Mouse (Mus musculus) midbrain, embryonic 15.5 days (tissue): ENCODE results near the gene Itsn1. TPM values are rescaled to one million over a fixed set of nuclear protein-coding genes. Genes with fewer than 3 reads are reported as not detected.
A peak's percentile ranks its signal among the peaks of the same experiment; 100 is the strongest.

Experiments
- ATAC-seq: fragments of 200-750 bp; cut with Nextera tagmentation; replicated peaks from 2 replicates; pipeline ENCODE4 v1.8.0; 2017; ENCODE audit warnings: moderate TSS enrichment
- H3K27ac ChIP-seq: fragments of 300-500 bp; sonication (generic); 2 replicates; pipeline ENCODE4 v1.5.1; 2015; ENCODE audit warnings: mild to moderate bottlenecking, inconsistent platforms
- H3K27me3 ChIP-seq: fragments of 300-500 bp; sonication (generic); replicated peaks from 2 replicates; pipeline ENCODE4 v1.6.1; 2015; ENCODE audit warnings: inconsistent platforms
- H3K36me3 ChIP-seq: fragments of 300-500 bp; sonication (generic); replicated peaks from 2 replicates; pipeline ENCODE4 v1.6.1; 2015; ENCODE audit warnings: inconsistent platforms
- H3K4me1 ChIP-seq: fragments of 300-500 bp; sonication (generic); 2 replicates; pipeline ENCODE4 v1.6.1; 2015; ENCODE audit warnings: inconsistent platforms
- H3K4me2 ChIP-seq: fragments of 300-500 bp; sonication (generic); 2 replicates; pipeline ENCODE4 v1.6.1; 2015; ENCODE audit warnings: inconsistent platforms, mild to moderate bottlenecking, moderate library complexity
- H3K4me3 ChIP-seq: fragments of 300-500 bp; sonication (generic); 2 replicates; pipeline ENCODE4 v1.5.1; 2015; ENCODE audit warnings: mild to moderate bottlenecking, inconsistent platforms
- H3K9ac ChIP-seq: fragments of 300-500 bp; sonication (generic); 2 replicates; pipeline ENCODE4 v1.6.1; 2015; ENCODE audit warnings: mild to moderate bottlenecking, inconsistent platforms
- H3K9me3 ChIP-seq: fragments of 300-500 bp; sonication (generic); 2 replicates; pipeline ENCODE4 v1.6.1; 2016; ENCODE audit warnings: inconsistent platforms
- WGBS: fragments of 180-500 bp; shearing (Covaris S2); methylation state at CpG from one replicate; pipeline ENCODE4 v1.1.7; 2015; ENCODE audit warnings: mixed read lengths; 5-methylcytosine and 5-hydroxymethylcytosine counted together
- polyA plus RNA-seq: library from polyadenylated mRNA; unstranded; fragments of >200 nt; fragmentation: Nextera tagmentation; extraction: Ambion mirVana; gene quantifications from 2 replicates; pipeline ENCODE4 v1.2.1, GENCODE M21; 2015

The Itsn1 gene
- polyA plus RNA-seq, 1 experiment from 2014 or later: 63.5 TPM

DNA sequence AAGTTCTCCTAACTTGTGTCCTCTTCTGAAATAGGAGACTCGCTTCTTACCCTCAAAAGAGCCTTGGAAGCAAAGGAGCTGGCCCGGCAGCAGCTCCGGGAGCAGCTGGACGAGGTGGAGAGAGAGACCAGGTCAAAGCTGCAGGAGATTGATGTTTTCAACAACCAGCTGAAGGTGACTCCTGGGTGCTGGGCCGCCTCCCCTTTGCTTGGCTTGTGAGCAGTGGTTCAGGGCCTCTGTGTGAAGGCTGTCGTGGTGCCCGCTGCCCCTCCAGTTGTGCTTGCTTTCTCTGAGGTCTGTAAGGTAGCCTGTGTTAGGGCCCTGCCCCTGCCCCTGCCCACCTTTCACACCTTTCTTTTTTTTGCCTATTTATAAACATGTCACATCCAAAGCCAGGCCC, 99.1 kb downstream of the Itsn1 start:
- H3K9me3 ChIP-seq: no peaks in the 10 kb centered on the region
- WGBS: 87% methylated on average over 7 of the region's 7 CpGs
- peaks cover 8% of the 10 kb centered on the region; the same call in 1 of the 2 replicates for H3K36me3 ChIP-seq
- H3K27me3 ChIP-seq: no peaks in the 10 kb centered on the region
- H3K9ac ChIP-seq: no peak overlapping the region
- peaks cover 4% of the 10 kb centered on the region; the same call in 1 of the 2 replicates for H3K4me1 ChIP-seq
- no peak overlapping the region for H3K27ac ChIP-seq
- no peak overlapping the region for H3K4me2 ChIP-seq
- no peak for ATAC-seq
- no peak overlapping the region for H3K4me3 ChIP-seq

DNA sequence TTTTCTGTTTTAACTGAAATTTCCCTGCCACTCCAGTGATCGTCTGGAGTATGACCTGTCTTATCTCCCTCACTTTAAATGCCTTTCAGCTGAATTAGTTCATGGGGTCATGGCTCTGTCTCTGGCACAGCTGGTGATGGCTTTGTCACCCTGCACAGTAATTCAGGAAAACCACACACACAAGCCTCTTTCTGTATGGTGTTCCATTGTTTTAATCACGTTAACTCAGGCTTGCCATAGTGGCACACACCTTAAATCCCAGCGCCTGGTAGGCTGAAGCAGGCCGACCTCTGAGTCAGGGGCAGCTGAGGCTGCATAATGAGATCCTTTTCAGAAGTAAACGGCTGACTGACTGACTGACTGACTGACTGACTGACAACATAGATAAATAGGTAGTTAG, 99.5 kb downstream of the Itsn1 start:
- peaks cover 8% of the 10 kb centered on the region; the same call in 1 of the 2 replicates for H3K36me3 ChIP-seq
- H3K27me3 ChIP-seq: no peaks in the 10 kb centered on the region
- no peak overlapping the region for H3K4me2 ChIP-seq
- no peak overlapping the region for H3K9ac ChIP-seq
- no peak for ATAC-seq
- 59% methylated on average over 5 of the region's 5 CpGs for WGBS
- H3K9me3 ChIP-seq: no peaks in the 10 kb centered on the region
- no peak overlapping the region for H3K4me3 ChIP-seq
- H3K27ac ChIP-seq: no peak overlapping the region
- H3K4me1 ChIP-seq: peaks cover 4% of the 10 kb centered on the region; the same call in 1 of the 2 replicates

DNA sequence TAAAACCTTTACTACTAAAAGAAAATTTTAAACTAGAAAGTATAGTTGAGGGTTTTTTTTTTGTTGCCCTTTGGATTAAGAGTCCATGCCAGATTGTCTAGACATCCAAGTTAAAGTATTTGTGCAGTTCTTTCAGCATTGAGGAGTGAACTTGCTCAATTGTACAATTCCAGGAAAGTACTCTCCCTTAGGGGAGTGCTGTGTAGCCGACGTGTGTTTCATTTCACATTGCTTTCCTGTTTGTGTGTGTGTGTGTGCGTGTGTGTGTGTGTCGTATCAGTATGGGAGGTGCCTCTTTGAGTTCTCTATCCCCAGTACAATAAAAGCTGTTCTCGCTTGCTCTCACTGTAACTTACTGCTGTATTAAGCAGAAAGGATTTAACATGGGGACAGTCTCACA, 100.0 kb downstream of the Itsn1 start:
- Histone ChIP-seq H3K4me2 (no peak overlapping the region), H3K4me3 (no peak overlapping the region), H3K27me3 (no peaks in the 10 kb centered on the region), H3K9me3 (no peaks in the 10 kb centered on the region), H3K9ac (no peak overlapping the region), H3K4me1 (peaks cover 4% of the 10 kb centered on the region; the same call in 1 of the 2 replicates), H3K27ac (no peak overlapping the region), H3K36me3 (peaks cover 8% of the 10 kb centered on the region; the same call in 1 of the 2 replicates)
- ATAC-seq: no peak
- WGBS: 82% methylated on average over 5 of the region's 5 CpGs

DNA sequence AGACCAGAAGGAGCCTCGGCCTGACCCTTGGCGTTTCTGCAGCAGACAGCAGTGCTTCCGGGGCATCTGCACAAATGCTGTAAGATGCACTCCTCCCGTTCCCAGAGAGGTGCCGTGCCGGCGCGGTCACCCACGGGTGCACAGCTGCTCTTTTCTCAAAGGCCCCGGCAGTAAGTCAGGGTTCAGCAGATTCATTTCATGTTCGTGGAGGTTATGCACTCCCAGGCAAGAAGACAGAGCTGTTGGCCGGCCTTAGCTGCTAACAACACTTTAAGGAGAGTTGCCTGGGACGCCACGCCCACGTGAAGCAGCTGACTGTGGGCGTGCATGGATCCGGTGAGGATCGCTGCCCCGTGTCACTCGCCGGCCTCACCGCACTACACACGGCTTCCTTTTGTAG, 101.2 kb downstream of the Itsn1 start:
- no peak for ATAC-seq
- Histone ChIP-seq H3K27ac (no peak overlapping the region; the same call in 1 of the 2 replicates), H3K27me3 (no peaks in the 10 kb centered on the region)

DNA sequence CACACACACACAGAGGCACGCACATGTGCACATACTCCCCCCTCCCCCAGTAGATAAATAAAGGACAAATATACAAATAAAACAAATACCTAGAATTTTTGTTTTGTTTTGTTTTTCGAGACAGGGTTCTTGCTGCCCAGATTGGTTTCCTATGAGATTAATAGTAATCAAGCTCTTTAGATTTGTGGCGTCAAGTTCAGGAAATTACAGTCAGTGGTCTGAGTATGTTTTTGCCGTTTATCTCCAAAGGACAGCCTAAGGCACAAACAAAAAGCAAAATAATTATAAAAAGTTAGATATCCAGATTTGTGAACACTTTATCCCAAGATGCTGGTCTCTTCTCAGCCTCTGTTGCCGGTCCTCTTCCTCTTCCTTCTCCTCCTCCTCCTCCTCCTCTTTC, 104.0 kb downstream of the Itsn1 start:
- Histone ChIP-seq H3K4me3 (no peak overlapping the region), H3K27me3 (no peaks in the 10 kb centered on the region), H3K4me2 (no peak overlapping the region), H3K27ac (no peak overlapping the region), H3K9ac (no peak overlapping the region), H3K4me1 (peaks cover 23% of the 10 kb centered on the region), H3K36me3 (peaks cover 8% of the 10 kb centered on the region; the same call in 1 of the 2 replicates), H3K9me3 (no peaks in the 10 kb centered on the region)
- 94% methylated on average over 5 of the region's 5 CpGs for WGBS
- no peak for ATAC-seq

More for the DNA sequence above, 101.2 kb downstream of the Itsn1 start:
- peaks cover 4% of the 10 kb centered on the region; the same call in 1 of the 2 replicates for H3K4me1 ChIP-seq
- peaks cover 8% of the 10 kb centered on the region; the same call in 1 of the 2 replicates for H3K36me3 ChIP-seq
- no peak overlapping the region for H3K9ac ChIP-seq
- no peaks in the 10 kb centered on the region for H3K9me3 ChIP-seq
- 62% methylated on average over 23 of the region's 23 CpGs for WGBS
- no peak overlapping the region for H3K4me2 ChIP-seq
- no peak overlapping the region for H3K4me3 ChIP-seq

DNA sequence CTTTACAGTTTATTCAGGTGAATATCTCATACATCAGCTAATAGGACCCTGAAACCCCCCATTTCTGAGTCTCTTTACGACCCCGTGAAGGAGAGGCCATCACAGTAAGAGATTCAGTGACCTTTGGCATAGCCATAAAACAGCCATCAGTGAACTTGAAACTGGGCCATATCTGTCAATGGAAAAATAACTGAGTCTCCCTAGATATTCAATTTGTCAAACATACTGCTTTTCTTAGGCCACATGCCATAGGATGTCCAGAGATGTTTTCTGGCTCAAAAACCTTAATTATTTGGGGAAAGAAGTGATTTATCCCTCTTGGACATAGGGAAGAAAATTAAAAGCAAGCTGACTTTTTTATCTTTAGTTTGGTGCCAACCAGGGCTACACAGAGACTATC, 104.5 kb downstream of the Itsn1 start:
- Histone ChIP-seq H3K4me1 (peaks cover 23% of the 10 kb centered on the region), H3K36me3 (peaks cover 9% of the 10 kb centered on the region; the same call in 1 of the 2 replicates), H3K4me2 (no peak overlapping the region), H3K27ac (no peak overlapping the region), H3K9ac (no peak overlapping the region), H3K27me3 (no peaks in the 10 kb centered on the region), H3K9me3 (no peaks in the 10 kb centered on the region), H3K4me3 (no peak overlapping the region)
- ATAC-seq: no peak
- 90% methylated on average over 2 of the region's 2 CpGs for WGBS

DNA sequence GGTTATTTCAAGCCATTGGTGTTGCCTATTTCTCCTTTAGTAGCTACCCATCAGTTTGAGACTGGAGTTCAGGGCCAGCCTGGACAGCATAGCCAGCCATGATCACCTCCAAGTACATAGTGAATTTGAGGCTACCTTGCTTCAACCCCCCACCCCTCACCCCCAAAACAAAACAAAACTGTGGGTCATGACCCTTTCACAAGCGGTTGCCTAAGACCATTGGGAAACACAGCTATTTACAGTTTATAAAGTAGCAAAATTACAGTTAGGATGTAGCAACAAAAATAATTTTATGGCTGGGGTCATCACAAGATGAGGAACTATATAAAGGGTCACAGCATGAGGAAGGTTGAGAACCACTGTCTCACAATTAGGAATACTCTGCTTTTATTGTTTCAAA, 104.9 kb downstream of the Itsn1 start:
- Histone ChIP-seq H3K9me3 (no peaks in the 10 kb centered on the region), H3K36me3 (0 out of 2 replicates have a peak, but pooled peaks cover 8% of the 10 kb centered on the region), H3K9ac (no peak overlapping the region), H3K27me3 (no peaks in the 10 kb centered on the region), H3K4me3 (no peak overlapping the region), H3K27ac (no peak overlapping the region), H3K4me2 (no peak overlapping the region), H3K4me1 (peaks cover 23% of the 10 kb centered on the region)
- 95% methylated on average over 1 of the region's 1 CpGs for whole genome bisulfite sequencing
- no peak for ATAC-seq

DNA sequence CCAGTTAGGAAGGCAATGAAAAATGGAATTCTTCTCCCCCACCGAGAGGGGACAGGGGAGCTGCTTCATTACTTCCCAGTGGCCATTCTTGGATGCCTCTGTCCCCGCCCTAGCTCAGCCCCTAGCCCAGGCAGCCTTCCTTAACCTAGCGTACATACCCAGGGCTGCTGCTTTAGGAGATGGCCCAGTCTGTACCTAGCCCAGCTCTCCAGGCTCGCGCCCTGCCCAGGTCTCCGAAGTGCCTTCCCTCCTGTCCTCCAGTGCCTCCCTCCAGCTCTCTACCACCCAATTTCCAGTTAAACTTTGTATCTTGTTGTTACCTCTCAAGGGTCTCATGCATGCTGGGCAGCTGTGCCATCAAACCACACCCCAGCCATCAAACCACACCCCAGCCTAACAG, 106.7 kb downstream of the Itsn1 start:
- no peaks in the 10 kb centered on the region for H3K27me3 ChIP-seq
- H3K27ac ChIP-seq: no peak overlapping the region
- H3K9me3 ChIP-seq: no peaks in the 10 kb centered on the region
- ATAC-seq: no peak
- H3K9ac ChIP-seq: no peak overlapping the region
- H3K4me1 ChIP-seq: peaks cover 19% of the 10 kb centered on the region
- 84% methylated on average over 6 of the region's 6 CpGs for WGBS
- H3K4me2 ChIP-seq: no peak overlapping the region
- H3K36me3 ChIP-seq: peaks cover 15% of the 10 kb centered on the region
- no peak overlapping the region for H3K4me3 ChIP-seq

DNA sequence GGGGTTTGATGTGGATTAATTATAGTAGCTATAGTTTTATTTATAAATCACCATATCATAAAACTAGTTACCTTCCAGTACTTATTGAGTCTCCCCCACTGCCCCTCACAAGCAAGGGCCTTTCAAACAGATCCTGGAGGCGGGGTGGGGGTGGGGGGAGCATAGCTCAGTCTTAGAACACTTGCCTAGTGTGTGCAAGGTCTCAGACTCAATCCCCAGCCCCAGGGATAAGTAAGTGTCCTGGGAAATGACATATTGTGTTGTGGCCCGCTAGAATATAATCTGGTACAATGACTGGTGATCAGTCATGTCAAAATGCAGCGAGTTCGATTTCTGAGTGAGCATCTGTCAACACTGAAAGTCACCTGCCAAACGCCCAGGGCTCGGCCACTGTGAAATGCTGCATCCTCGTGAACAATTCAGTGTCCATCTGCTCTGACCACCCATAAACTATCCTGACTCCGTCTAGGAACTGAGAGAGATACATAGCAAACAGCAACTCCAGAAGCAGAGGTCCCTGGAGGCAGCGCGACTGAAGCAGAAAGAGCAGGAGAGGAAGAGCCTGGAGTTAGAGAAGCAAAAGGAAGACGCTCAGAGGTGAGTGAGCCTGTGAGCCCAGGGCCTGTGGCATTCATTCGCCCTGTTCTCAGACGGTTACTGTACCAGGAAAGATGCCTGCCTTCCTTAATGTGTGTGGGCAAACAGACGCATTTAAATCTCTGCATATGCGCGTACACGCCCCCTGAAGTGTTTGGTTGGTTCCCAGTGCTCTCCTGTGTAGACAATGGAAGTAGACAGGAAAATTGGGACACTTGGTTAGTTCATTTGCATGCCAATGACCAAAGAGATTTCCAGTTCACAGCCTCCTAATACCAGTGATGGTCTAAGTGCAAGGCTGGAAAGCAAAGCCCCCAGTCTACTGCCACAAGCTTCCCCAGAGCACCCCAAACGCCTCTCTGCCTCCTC, 107.8 kb downstream of the Itsn1 start:
- no peak overlapping the region for H3K4me3 ChIP-seq
- H3K4me2 ChIP-seq: no peak overlapping the region
- H3K27ac ChIP-seq: peak overlapping the region; percentile 62
- peaks cover 19% of the 10 kb centered on the region for H3K4me1 ChIP-seq
- no peaks in the 10 kb centered on the region for H3K27me3 ChIP-seq
- H3K9me3 ChIP-seq: no peaks in the 10 kb centered on the region
- ATAC-seq: 0 out of 2 replicates have a peak, but pooled peaks have one; percentile 54
- WGBS: 49% methylated on average over 18 of the region's 18 CpGs
- no peak overlapping the region for H3K9ac ChIP-seq
- H3K36me3 ChIP-seq: peaks cover 23% of the 10 kb centered on the region

DNA sequence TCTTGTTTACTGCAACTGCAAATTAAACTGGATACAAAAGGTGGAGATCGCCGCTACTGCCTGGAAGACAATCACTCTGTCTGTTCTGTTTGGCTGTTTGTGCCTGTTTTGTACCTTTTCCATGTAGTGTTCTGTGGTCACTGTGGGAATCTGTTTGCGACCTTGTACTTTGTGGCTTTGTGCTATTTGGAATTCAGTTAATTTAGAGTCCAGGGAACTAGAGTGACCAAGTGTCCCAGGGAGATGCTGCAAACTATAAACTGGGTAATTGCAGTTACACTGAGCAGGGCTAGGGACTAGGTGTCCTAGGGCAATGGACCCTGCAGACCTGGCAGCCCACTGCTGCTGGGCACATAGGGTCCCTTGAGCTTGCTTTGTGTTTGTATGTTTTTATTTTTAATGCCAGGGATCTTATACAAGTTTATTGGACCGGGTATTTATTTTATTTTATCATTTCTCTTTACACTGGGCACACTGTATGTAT, 108.5 kb downstream of the Itsn1 start:
- whole genome bisulfite sequencing: 66% methylated on average over 4 of the region's 4 CpGs
- Histone ChIP-seq H3K36me3 (peaks cover 23% of the 10 kb centered on the region), H3K4me3 (no peak overlapping the region), H3K9ac (no peak overlapping the region), H3K27me3 (no peaks in the 10 kb centered on the region), H3K9me3 (no peaks in the 10 kb centered on the region), H3K27ac (peak overlapping the region; percentile 62), H3K4me1 (peaks cover 19% of the 10 kb centered on the region), H3K4me2 (no peak overlapping the region)
- no peak for ATAC-seq

DNA sequence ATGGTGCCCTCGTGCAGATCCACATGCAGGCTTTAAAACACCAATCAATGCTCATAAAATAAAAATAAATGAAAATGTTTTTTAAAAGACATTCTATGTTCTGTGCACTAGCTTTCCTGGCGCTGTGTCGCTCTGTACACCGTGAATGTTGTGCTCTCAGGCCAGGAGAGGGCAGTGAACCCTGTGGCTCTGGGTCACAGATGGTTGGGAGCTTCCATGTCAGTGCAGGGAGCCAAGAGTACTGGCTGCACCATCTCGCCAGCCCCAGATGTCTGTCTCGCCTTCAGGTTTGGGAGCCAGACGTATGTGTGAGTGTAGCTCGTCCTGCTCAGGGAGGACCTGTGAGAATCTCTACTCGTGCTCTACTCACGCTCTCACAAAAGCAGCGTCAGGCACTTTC, 109.7 kb downstream of the Itsn1 start:
- Histone ChIP-seq H3K36me3 (peaks cover 29% of the 10 kb centered on the region), H3K4me2 (no peak overlapping the region), H3K9me3 (no peaks in the 10 kb centered on the region), H3K9ac (no peak overlapping the region), H3K4me3 (no peak overlapping the region), H3K27ac (no peak overlapping the region), H3K27me3 (no peaks in the 10 kb centered on the region), H3K4me1 (peaks cover 19% of the 10 kb centered on the region)
- no peak for ATAC-seq
- 88% methylated on average over 11 of the region's 11 CpGs for WGBS

DNA sequence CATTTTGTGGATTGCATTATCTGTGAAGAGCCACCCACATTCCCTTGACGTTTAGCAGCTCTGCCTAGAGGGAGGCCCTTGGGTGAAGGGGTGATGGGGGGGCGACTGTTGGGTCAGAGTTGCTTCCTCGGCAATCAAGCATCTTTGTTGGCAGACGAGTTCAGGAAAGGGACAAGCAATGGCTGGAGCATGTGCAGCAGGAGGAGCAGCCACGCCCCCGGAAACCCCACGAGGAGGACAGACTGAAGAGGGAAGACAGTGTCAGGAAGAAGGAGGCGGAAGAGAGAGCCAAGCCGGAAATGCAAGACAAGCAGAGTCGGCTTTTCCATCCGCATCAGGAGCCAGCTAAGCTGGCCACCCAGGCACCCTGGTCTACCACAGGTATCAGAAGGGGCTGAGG, 110.4 kb downstream of the Itsn1 start:
- Histone ChIP-seq H3K4me2 (no peak overlapping the region), H3K36me3 (peaks cover 29% of the 10 kb centered on the region), H3K4me1 (peaks cover 19% of the 10 kb centered on the region), H3K4me3 (no peak overlapping the region), H3K9ac (no peak overlapping the region), H3K9me3 (no peaks in the 10 kb centered on the region), H3K27me3 (no peaks in the 10 kb centered on the region), H3K27ac (no peak overlapping the region)
- 75% methylated on average over 11 of the region's 11 CpGs for whole genome bisulfite sequencing
- ATAC-seq: no peak
